Mouse (Mus musculus): ENCODE results near the gene Eif4g1. TPM values are rescaled to one million over a fixed set of nuclear protein-coding genes. Genes with fewer than 3 reads are reported as not detected.

Eif4g1 gene
- polyA plus RNA-seq, 1 experiment from 2014 or later: 180 TPM

GRCm38 (mm10) chr16:20676702-20677101, 8.6 kb downstream of the Eif4g1 start:
- peaks cover 67% of the 10 kb centered on the region for H3K36me3 ChIP-seq (ENCODE audit: control insufficient read depth, insufficient read depth, low read length)
- no peak overlapping the region for H3K9ac ChIP-seq (replicated peaks; ENCODE audit: low read depth, low read length)
- no peaks in the 10 kb centered on the region for H3K9me3 ChIP-seq (ENCODE audit: control insufficient read depth, low read depth, low read length)
- ATAC-seq (ENCODE audit: insufficient number of reproducible peaks, insufficient read depth, low FRiP score, low read depth): no peak
- peaks cover 9% of the 10 kb centered on the region for H3K4me1 ChIP-seq (ENCODE audit: control insufficient read depth, insufficient read depth, low read length)
- 72% methylated on average over 4 of the region's 4 CpGs for WGBS
- no peak overlapping the region for H3K4me2 ChIP-seq (replicated peaks; ENCODE audit: low read depth, low read length)
- no peaks in the 10 kb centered on the region for H3K27me3 ChIP-seq (ENCODE audit: control insufficient read depth, insufficient read depth, low read length)
- H3K4me3 ChIP-seq (ENCODE audit: low read depth, low read length): no peak overlapping the region
- H3K27ac ChIP-seq (ENCODE audit: low read length): no peak overlapping the region

GRCm38 (mm10) chr16:20677380-20677779, 9.3 kb downstream of the Eif4g1 start:
- H3K9me3 ChIP-seq (ENCODE audit: control insufficient read depth, low read depth, low read length): no peaks in the 10 kb centered on the region
- H3K4me3 ChIP-seq (ENCODE audit: low read depth, low read length): no peak overlapping the region
- ATAC-seq (ENCODE audit: insufficient number of reproducible peaks, insufficient read depth, low FRiP score, low read depth): no peak
- H3K4me1 ChIP-seq (ENCODE audit: control insufficient read depth, insufficient read depth, low read length): peaks cover 9% of the 10 kb centered on the region
- H3K9ac ChIP-seq (replicated peaks; ENCODE audit: low read depth, low read length): no peak overlapping the region
- WGBS: 89% methylated on average over 5 of the region's 5 CpGs
- peaks cover 74% of the 10 kb centered on the region for H3K36me3 ChIP-seq (ENCODE audit: control insufficient read depth, insufficient read depth, low read length)
- H3K27me3 ChIP-seq (ENCODE audit: control insufficient read depth, insufficient read depth, low read length): no peaks in the 10 kb centered on the region
- no peak overlapping the region for H3K4me2 ChIP-seq (replicated peaks; ENCODE audit: low read depth, low read length)
- H3K27ac ChIP-seq (ENCODE audit: low read length): no peak overlapping the region

- Histone ChIP-seq H3K4me1 (ENCODE audit: control insufficient read depth, insufficient read depth, low read length) (peaks cover 9% of the 10 kb centered on the region), H3K4me2 (replicated peaks; ENCODE audit: low read depth, low read length) (no peak overlapping the region), H3K9me3 (ENCODE audit: control insufficient read depth, low read depth, low read length) (no peaks in the 10 kb centered on the region), H3K4me3 (ENCODE audit: low read depth, low read length) (no peak overlapping the region), H3K27me3 (ENCODE audit: control insufficient read depth, insufficient read depth, low read length) (no peaks in the 10 kb centered on the region), H3K36me3 (ENCODE audit: control insufficient read depth, insufficient read depth, low read length) (peaks cover 82% of the 10 kb centered on the region), H3K9ac (replicated peaks; ENCODE audit: low read depth, low read length) (no peak overlapping the region), H3K27ac (ENCODE audit: low read length) (no peak overlapping the region)
- WGBS: 73% methylated on average over 10 of the region's 10 CpGs
- ATAC-seq (ENCODE audit: insufficient number of reproducible peaks, insufficient read depth, low FRiP score, low read depth): no peak
Measured at GRCm38 (mm10) chr16:20677974-20678675, 10.0 kb downstream of the Eif4g1 start.

GRCm38 (mm10) chr16:20690774-20691173, 22.7 kb downstream of the Eif4g1 start:
- H3K27ac ChIP-seq (ENCODE audit: low read length): no peak overlapping the region
- H3K36me3 ChIP-seq (ENCODE audit: control insufficient read depth, insufficient read depth, low read length): peaks cover 61% of the 10 kb centered on the region
- H3K9me3 ChIP-seq (ENCODE audit: control insufficient read depth, low read depth, low read length): no peaks in the 10 kb centered on the region
- H3K4me3 ChIP-seq (ENCODE audit: low read depth, low read length): no peak overlapping the region
- H3K27me3 ChIP-seq (ENCODE audit: control insufficient read depth, insufficient read depth, low read length): no peaks in the 10 kb centered on the region
- peaks cover 4% of the 10 kb centered on the region; the same call in 1 of the 2 replicates for H3K4me1 ChIP-seq (ENCODE audit: control insufficient read depth, insufficient read depth, low read length)
- H3K4me2 ChIP-seq (replicated peaks; ENCODE audit: low read depth, low read length): no peak overlapping the region
- no peak for ATAC-seq (ENCODE audit: insufficient number of reproducible peaks, insufficient read depth, low FRiP score, low read depth)
- H3K9ac ChIP-seq (replicated peaks; ENCODE audit: low read depth, low read length): no peak overlapping the region
- 83% methylated on average over 3 of the region's 3 CpGs for WGBS

GRCm38 (mm10) chr16:20691617-20692016, 23.5 kb downstream of the Eif4g1 start:
- Histone ChIP-seq H3K27ac (ENCODE audit: low read length) (no peak overlapping the region), H3K9ac (replicated peaks; ENCODE audit: low read depth, low read length) (no peak overlapping the region), H3K27me3 (ENCODE audit: control insufficient read depth, insufficient read depth, low read length) (no peaks in the 10 kb centered on the region), H3K9me3 (ENCODE audit: control insufficient read depth, low read depth, low read length) (no peaks in the 10 kb centered on the region), H3K4me1 (ENCODE audit: control insufficient read depth, insufficient read depth, low read length) (peaks cover 7% of the 10 kb centered on the region), H3K4me3 (ENCODE audit: low read depth, low read length) (no peak overlapping the region), H3K36me3 (ENCODE audit: control insufficient read depth, insufficient read depth, low read length) (peaks cover 53% of the 10 kb centered on the region), H3K4me2 (replicated peaks; ENCODE audit: low read depth, low read length) (no peak overlapping the region)
- ATAC-seq (ENCODE audit: insufficient number of reproducible peaks, insufficient read depth, low FRiP score, low read depth): no peak
- WGBS: 83% methylated on average over 1 of the region's 1 CpGs

- WGBS: 46% methylated on average over 16 of the region's 16 CpGs
- no peak for ATAC-seq (ENCODE audit: insufficient number of reproducible peaks, insufficient read depth, low FRiP score, low read depth)
- Histone ChIP-seq H3K4me2 (replicated peaks; ENCODE audit: low read depth, low read length) (peak overlapping the region; percentile 69; the same call in 1 of the 2 replicates), H3K4me1 (ENCODE audit: control insufficient read depth, insufficient read depth, low read length) (peaks cover 7% of the 10 kb centered on the region), H3K9me3 (ENCODE audit: control insufficient read depth, low read depth, low read length) (no peaks in the 10 kb centered on the region), H3K27ac (ENCODE audit: low read length) (no peak overlapping the region), H3K27me3 (ENCODE audit: control insufficient read depth, insufficient read depth, low read length) (no peaks in the 10 kb centered on the region), H3K36me3 (ENCODE audit: control insufficient read depth, insufficient read depth, low read length) (peaks cover 45% of the 10 kb centered on the region), H3K4me3 (ENCODE audit: low read depth, low read length) (no peak overlapping the region), H3K9ac (replicated peaks; ENCODE audit: low read depth, low read length) (no peak overlapping the region)
Measured at GRCm38 (mm10) chr16:20692241-20692965, 24.3 kb downstream of the Eif4g1 start.

GRCm38 (mm10) chr16:20693111-20693701, 25.1 kb downstream of the Eif4g1 start, which contains the start of gene Fam131a:
Gene Fam131a (plus strand): TSS chr16:20693241.
- Histone ChIP-seq H3K27ac (ENCODE audit: low read length) (peak within 1 kb of the TSS; percentile 84), H3K4me1 (ENCODE audit: control insufficient read depth, insufficient read depth, low read length) (peaks cover 7% of the 10 kb centered on the region), H3K9ac (replicated peaks; ENCODE audit: low read depth, low read length) (peak within 1 kb of the TSS; percentile 55), H3K4me3 (ENCODE audit: low read depth, low read length) (peak within 1 kb of the TSS; percentile 56), H3K36me3 (ENCODE audit: control insufficient read depth, insufficient read depth, low read length) (peaks cover 37% of the 10 kb centered on the region), H3K4me2 (replicated peaks; ENCODE audit: low read depth, low read length) (peak within 1 kb of the TSS; percentile 69), H3K9me3 (ENCODE audit: control insufficient read depth, low read depth, low read length) (no peaks in the 10 kb centered on the region), H3K27me3 (ENCODE audit: control insufficient read depth, insufficient read depth, low read length) (no peaks in the 10 kb centered on the region)
- ATAC-seq (ENCODE audit: insufficient number of reproducible peaks, insufficient read depth, low FRiP score, low read depth): peak; percentile 94
- WGBS: 1% methylated on average over 34 of the region's 37 CpGs

- Histone ChIP-seq H3K9me3 (ENCODE audit: control insufficient read depth, low read depth, low read length) (no peaks in the 10 kb centered on the region), H3K27me3 (ENCODE audit: control insufficient read depth, insufficient read depth, low read length) (no peaks in the 10 kb centered on the region), H3K4me2 (replicated peaks; ENCODE audit: low read depth, low read length) (no peak overlapping the region), H3K9ac (replicated peaks; ENCODE audit: low read depth, low read length) (no peak overlapping the region), H3K4me3 (ENCODE audit: low read depth, low read length) (no peak overlapping the region), H3K36me3 (ENCODE audit: control insufficient read depth, insufficient read depth, low read length) (peaks cover 21% of the 10 kb centered on the region), H3K27ac (ENCODE audit: low read length) (no peak overlapping the region), H3K4me1 (ENCODE audit: control insufficient read depth, insufficient read depth, low read length) (peaks cover 7% of the 10 kb centered on the region)
- WGBS: 79% methylated on average over 8 of the region's 8 CpGs
- no peak for ATAC-seq (ENCODE audit: insufficient number of reproducible peaks, insufficient read depth, low FRiP score, low read depth)
Measured at GRCm38 (mm10) chr16:20694781-20695180, 26.7 kb downstream of the Eif4g1 start.

Data from stomach, embryonic 14.5 days (tissue).